Mouse (Mus musculus) skeletal muscle tissue, postnatal 0 days (tissue): ENCODE results near the gene Kmt5b. TPM values are rescaled to one million over a fixed set of nuclear protein-coding genes. Genes with fewer than 3 reads are reported as not detected.

Experiments
- polyA plus RNA-seq: library from polyadenylated mRNA; unstranded; fragments of >200 nt; fragmentation: Nextera tagmentation; extraction: Ambion mirVana; gene quantifications from 2 replicates; pipeline ENCODE4 v1.2.1, GENCODE M21; 2015

Gene Kmt5b
- polyA plus RNA-seq, result 12.8 and 13.9 TPM in 2 replicates

GRCm38 (mm10) chr19:3767276-3767780 lies at the start of gene Kmt5b:
Gene Kmt5b (plus strand): TSS chr19:3767421.

GRCm38 (mm10) chr19:3851502-3851962 lies 84.3 kb downstream of the Kmt5b start, which contains the start of gene Chka:
Gene Chka (plus strand): TSS chr19:3851773.

Other genes starting within 250 kb of the Kmt5b start
- gene Ppp6r3, start 191.7 kb upstream of the Kmt5b start, polyA plus RNA-seq, result 24.3 and 25.4 TPM in 2 replicates
- 2.0 and 2.2 TPM in 2 replicates for gene Lrp5, start 80.9 kb upstream of the Kmt5b start, polyA plus RNA-seq
- gene 1810055G02Rik, start 59.1 kb upstream of the Kmt5b start, polyA plus RNA-seq, result 18.1 and 23.6 TPM in 2 replicates
- gene Chka, start 84.4 kb downstream of the Kmt5b start, polyA plus RNA-seq, result 7.9 and 9.6 TPM in 2 replicates
- gene Tcirg1, start 139.7 kb downstream of the Kmt5b start, polyA plus RNA-seq, result 16.4 and 18.2 TPM in 2 replicates
- gene Ndufs8, start 145.4 kb downstream of the Kmt5b start, polyA plus RNA-seq, result 372 and 439 TPM in 2 replicates
- gene Aldh3b1, start 162.4 kb downstream of the Kmt5b start, polyA plus RNA-seq, result 7.5 and 8.1 TPM in 2 replicates
- 20.6 and 25.5 TPM in 2 replicates for gene Unc93b1, start 167.8 kb downstream of the Kmt5b start, polyA plus RNA-seq
- 0.35 TPM in 1 of 2 replicates, not detected in the other for gene Aldh3b3, start 191.2 kb downstream of the Kmt5b start, polyA plus RNA-seq
- 1.0 and 9.9 TPM in 2 replicates for gene Aldh3b2, start 204.9 kb downstream of the Kmt5b start, polyA plus RNA-seq
- 10.8 and 13.3 TPM in 2 replicates for gene Acy3, start 219.1 kb downstream of the Kmt5b start, polyA plus RNA-seq
- not detected in 2 replicates for gene Tbx10, start 225.3 kb downstream of the Kmt5b start, polyA plus RNA-seq
- gene Nudt8, start 233.2 kb downstream of the Kmt5b start, polyA plus RNA-seq, result 39.5 and 49.5 TPM in 2 replicates
- gene Gm49405, start 233.2 kb downstream of the Kmt5b start, polyA plus RNA-seq, result 0.94 and 1.1 TPM in 2 replicates
- 1.6 and 2.5 TPM in 2 replicates for gene Doc2g, start 235.9 kb downstream of the Kmt5b start, polyA plus RNA-seq
- 413 and 450 TPM in 2 replicates for gene Ndufv1, start 245.4 kb downstream of the Kmt5b start, polyA plus RNA-seq